Mouse (Mus musculus) hindbrain, embryonic 11.5 days (tissue): Measurements from ENCODE around the gene Lasp1. TPM values are rescaled to one million over a fixed set of nuclear protein-coding genes. Genes with fewer than 3 reads are reported as not detected.
A peak's percentile ranks its signal among the peaks of the same experiment; 100 is the strongest.

Source experiments
- ATAC-seq: fragments of 200-750 bp; cut with Nextera tagmentation; 2 replicates; pipeline ENCODE4 v1.8.0; 2017; ENCODE audit warnings: mild to moderate bottlenecking, moderate TSS enrichment, moderate library complexity; ENCODE audit not compliant: low FRiP score
- DNase-seq: peaks from one replicate; pipeline ENCODE4 v3.0.0-alpha.2; 2015; ENCODE audit warnings: low spot score
- H3K27ac ChIP-seq: fragments of 300-500 bp; sonication (generic); 2 replicates; pipeline ENCODE4 v1.5.1; 2014; ENCODE audit warnings: mild to moderate bottlenecking, low read depth, low read length
- H3K27me3 ChIP-seq: fragments of 300-500 bp; sonication (generic); 2 replicates; pipeline ENCODE4 v1.6.1; 2014; ENCODE audit warnings: mild to moderate bottlenecking, low read length, moderate library complexity, mixed read lengths; ENCODE audit not compliant: control insufficient read depth, insufficient read depth
- H3K36me3 ChIP-seq: fragments of 300-500 bp; sonication (generic); 2 replicates; pipeline ENCODE4 v1.6.1; 2014; ENCODE audit warnings: mild to moderate bottlenecking, low read length, moderate library complexity, mixed read lengths; ENCODE audit not compliant: control insufficient read depth, insufficient read depth
- H3K4me1 ChIP-seq: fragments of 300-500 bp; sonication (generic); replicated peaks from 2 replicates; pipeline ENCODE4 v1.6.1; 2014; ENCODE audit warnings: low read length, mixed read lengths; ENCODE audit not compliant: control insufficient read depth, insufficient read depth
- H3K4me2 ChIP-seq: fragments of 300-500 bp; sonication (generic); replicated peaks from 2 replicates; pipeline ENCODE4 v1.6.1; 2014; ENCODE audit warnings: mild to moderate bottlenecking, low read depth, low read length
- H3K4me3 ChIP-seq: fragments of 300-500 bp; sonication (generic); 2 replicates; pipeline ENCODE4 v1.5.1; 2014; ENCODE audit warnings: low read depth, low read length
- H3K9ac ChIP-seq: fragments of 300-500 bp; sonication (generic); 2 replicates; pipeline ENCODE4 v1.6.1; 2014; ENCODE audit warnings: low read depth, low read length
- H3K9me3 ChIP-seq: fragments of 300-500 bp; sonication (generic); 2 replicates; pipeline ENCODE4 v1.6.1; 2016; ENCODE audit warnings: low read length; ENCODE audit not compliant: control insufficient read depth
- WGBS: fragments of 180-500 bp; shearing (Covaris S2); extraction: QIAGEN DNeasy Blood & Tissue Kit; methylation state at CpG from one replicate; pipeline ENCODE4 v1.1.7; 2014; 5-methylcytosine and 5-hydroxymethylcytosine counted together
- polyA plus RNA-seq: library from polyadenylated mRNA; unstranded; fragments of >200 nt; fragmentation: Nextera tagmentation; extraction: Ambion mirVana; gene quantifications from 2 replicates; pipeline ENCODE4 v1.2.1, GENCODE M21; 2014

Lasp1 gene
- polyA plus RNA-seq, 1 experiment from 2014 or later = 45.8 TPM

- WGBS = 38% methylated on average over 17 of the region's 17 CpGs
- DNase-seq (peak; percentile 13), ATAC-seq (no peak)
- no peak within 1 kb of the TSS for H3K4me3 ChIP-seq
- no peaks in the 10 kb centered on the region for H3K9me3 ChIP-seq
- no peak within 1 kb of the TSS for H3K4me2 ChIP-seq
- no peak within 1 kb of the TSS for H3K9ac ChIP-seq
- H3K27me3 ChIP-seq = no peaks in the 10 kb centered on the region
- no peak within 1 kb of the TSS for H3K27ac ChIP-seq
- H3K36me3 ChIP-seq = peaks cover 16% of the 10 kb centered on the region; the same call in 1 of the 2 replicates
- H3K4me1 ChIP-seq = peaks cover 3% of the 10 kb centered on the region; the same call in 1 of the 2 replicates
Observed at GRCm38 (mm10) chr11:97775808-97776496, 22.8 kb upstream of the Lasp1 start, which contains the start of gene 1700001P01Rik. Gene 1700001P01Rik, minus strand, starts transcription at chr11:97775918.

- peaks cover 16% of the 10 kb centered on the region; the same call in 1 of the 2 replicates for H3K36me3 ChIP-seq
- DNase-seq (peak; percentile 20), ATAC-seq (no peak)
- H3K4me2 ChIP-seq = no peak overlapping the region
- H3K9ac ChIP-seq = no peak overlapping the region
- H3K9me3 ChIP-seq = no peaks in the 10 kb centered on the region
- H3K27ac ChIP-seq = no peak overlapping the region
- peaks cover 4% of the 10 kb centered on the region; the same call in 1 of the 2 replicates for H3K4me1 ChIP-seq
- H3K27me3 ChIP-seq = no peaks in the 10 kb centered on the region
- WGBS = 60% methylated on average over 5 of the region's 5 CpGs
- no peak overlapping the region for H3K4me3 ChIP-seq
Observed at GRCm38 (mm10) chr11:97776497-97777128, 22.2 kb upstream of the Lasp1 start.

GRCm38 (mm10) chr11:97777129-97777529 lies 21.7 kb upstream of the Lasp1 start:
- DNase-seq (peak; percentile 55), ATAC-seq (no peak)
- no peak overlapping the region for H3K4me2 ChIP-seq
- peaks cover 4% of the 10 kb centered on the region; the same call in 1 of the 2 replicates for H3K4me1 ChIP-seq
- WGBS = 51% methylated on average over 2 of the region's 2 CpGs
- H3K4me3 ChIP-seq = no peak overlapping the region
- no peaks in the 10 kb centered on the region for H3K27me3 ChIP-seq
- peaks cover 16% of the 10 kb centered on the region; the same call in 1 of the 2 replicates for H3K36me3 ChIP-seq
- no peak overlapping the region for H3K9ac ChIP-seq
- no peak overlapping the region for H3K27ac ChIP-seq
- no peaks in the 10 kb centered on the region for H3K9me3 ChIP-seq

- no peak overlapping the region for H3K9ac ChIP-seq
- H3K4me2 ChIP-seq = no peak overlapping the region
- no peak overlapping the region for H3K4me3 ChIP-seq
- H3K27me3 ChIP-seq = no peaks in the 10 kb centered on the region
- H3K36me3 ChIP-seq = peaks cover 16% of the 10 kb centered on the region; the same call in 1 of the 2 replicates
- DNase-seq = no peak
- peaks cover 4% of the 10 kb centered on the region; the same call in 1 of the 2 replicates for H3K4me1 ChIP-seq
- no peak for ATAC-seq
- 100% methylated on average over 1 of the region's 1 CpGs for WGBS
- no peaks in the 10 kb centered on the region for H3K9me3 ChIP-seq
- H3K27ac ChIP-seq = no peak overlapping the region
Observed at GRCm38 (mm10) chr11:97778918-97779317, 19.9 kb upstream of the Lasp1 start.

- H3K27me3 ChIP-seq = no peaks in the 10 kb centered on the region
- H3K27ac ChIP-seq = no peak overlapping the region
- DNase-seq (no peak), ATAC-seq (no peak)
- no peak overlapping the region for H3K4me2 ChIP-seq
- H3K4me3 ChIP-seq = peak overlapping the region; percentile 99; the same call in 1 of the 2 replicates
- H3K9me3 ChIP-seq = no peaks in the 10 kb centered on the region
- peaks cover 4% of the 10 kb centered on the region; the same call in 1 of the 2 replicates for H3K4me1 ChIP-seq
- H3K9ac ChIP-seq = no peak overlapping the region
- WGBS = 92% methylated on average over 2 of the region's 2 CpGs
- H3K36me3 ChIP-seq = peaks cover 16% of the 10 kb centered on the region; the same call in 1 of the 2 replicates
Observed at GRCm38 (mm10) chr11:97779968-97780701, 18.7 kb upstream of the Lasp1 start.

- no peak overlapping the region for H3K27ac ChIP-seq
- H3K27me3 ChIP-seq = no peaks in the 10 kb centered on the region
- peak overlapping the region; percentile 78 for H3K4me2 ChIP-seq
- H3K36me3 ChIP-seq = peaks cover 15% of the 10 kb centered on the region; the same call in 1 of the 2 replicates
- H3K4me3 ChIP-seq = peak overlapping the region; percentile 99
- 2% methylated on average over 11 of the region's 11 CpGs for WGBS
- H3K9ac ChIP-seq = peak overlapping the region; percentile 97
- ATAC-seq = no peak
- H3K9me3 ChIP-seq = no peaks in the 10 kb centered on the region
- DNase-seq = peak; percentile 34
- H3K4me1 ChIP-seq = peaks cover 4% of the 10 kb centered on the region; the same call in 1 of the 2 replicates
Observed at GRCm38 (mm10) chr11:97781478-97781831, 17.3 kb upstream of the Lasp1 start.

GRCm38 (mm10) chr11:97781832-97782563 lies 16.8 kb upstream of the Lasp1 start, which contains the start of gene Rpl23:
Gene Rpl23, minus strand, starts transcription at chr11:97782437.
- no peaks in the 10 kb centered on the region for H3K9me3 ChIP-seq
- peak within 1 kb of the TSS; percentile 90 for H3K27ac ChIP-seq
- H3K36me3 ChIP-seq = peaks cover 11% of the 10 kb centered on the region; the same call in 1 of the 2 replicates
- under 1% methylated on average over 66 of the region's 67 CpGs for WGBS
- peak within 1 kb of the TSS; percentile 78 for H3K4me2 ChIP-seq
- peaks cover 4% of the 10 kb centered on the region; the same call in 1 of the 2 replicates for H3K4me1 ChIP-seq
- H3K9ac ChIP-seq = peak within 1 kb of the TSS; percentile 97
- ATAC-seq (peak; percentile 95), DNase-seq (peak; percentile 100)
- H3K4me3 ChIP-seq = peak within 1 kb of the TSS; percentile 99
- no peaks in the 10 kb centered on the region for H3K27me3 ChIP-seq

- ATAC-seq = no peak; the same call in 1 of the 2 replicates
- Histone ChIP-seq H3K4me3 (peak overlapping the region; percentile 99), H3K4me2 (peak overlapping the region; percentile 52), H3K4me1 (peaks cover 4% of the 10 kb centered on the region; the same call in 1 of the 2 replicates), H3K27ac (no peak overlapping the region), H3K9me3 (no peaks in the 10 kb centered on the region), H3K27me3 (no peaks in the 10 kb centered on the region), H3K36me3 (peaks cover 7% of the 10 kb centered on the region; the same call in 1 of the 2 replicates), H3K9ac (peak overlapping the region; percentile 54)
- WGBS = under 1% methylated on average over 10 of the region's 10 CpGs
- no peak for DNase-seq
Observed at GRCm38 (mm10) chr11:97782564-97782895, 16.3 kb upstream of the Lasp1 start.
